Comparison of ENCODE assay signal across 8 mouse cellular contexts in genomic region chr12:31634343-31635239, GRCm38 (mm10). TPM values are rescaled to one million over a fixed set of nuclear protein-coding genes. Genes with fewer than 3 reads are reported as not detected.
DNase-seq lines count a peak whose midpoint lies in the region; ATAC-seq and TF ChIP-seq lines count a peak whose summit lies in the region.

Bcap29 (minus strand) TSS chr12:31634658.

- 2% methylated on average over 68 of the region's 73 CpGs for WGBS in hindbrain, embryonic 13.5 days

- no peaks in the 10 kb centered on the region; the same call in 1 of the 2 replicates for H3K4me1 ChIP-seq in hindbrain, embryonic 13.5 days (replicated peaks)

- TF ChIP-seq CTCF in left cerebral cortex, adult 2 months (IDR thresholded peaks at IDR 0.05) = no peak

- H3K27ac ChIP-seq in hindbrain, embryonic 13.5 days = peak within 1 kb of the TSS; percentile 68
- H3K27ac ChIP-seq in left cerebral cortex, adult 2 months = peak within 1 kb of the TSS; percentile 89

- H3K4me3 ChIP-seq in hindbrain, embryonic 13.5 days = peak within 1 kb of the TSS; percentile 58
- peak within 1 kb of the TSS; percentile 64 for H3K4me3 ChIP-seq in left cerebral cortex, adult 2 months

- intact Hi-C loops in left cerebral cortex, adult 2 months (cut with DNase I) = loop anchor here (2.0 to 5.0 kb wide), 2 partner anchors 20 to 293 kb away; partner anchors contain the start of genes Cog5 and Dus4l

- peak within 1 kb of the TSS; percentile 71 for H3K4me2 ChIP-seq in hindbrain, embryonic 13.5 days

- no peaks in the 10 kb centered on the region for H3K9me3 ChIP-seq in hindbrain, embryonic 13.5 days

- ATAC-seq in hindbrain, embryonic 13.5 days (ENCODE audit: low FRiP score) = peak; percentile 91
- ATAC-seq in megakaryocyte, adult 5-6 weeks (ENCODE audit: poor library complexity, severe bottlenecking) = peak; percentile 95

- H3K36me3 ChIP-seq in hindbrain, embryonic 13.5 days = no peaks in the 10 kb centered on the region

- H3K27me3 ChIP-seq in hindbrain, embryonic 13.5 days = no peaks in the 10 kb centered on the region

- H3K9ac ChIP-seq in hindbrain, embryonic 13.5 days = peak within 1 kb of the TSS; percentile 84

- peak; percentile 65 for DNase-seq in R1 (ENCODE audit: low read depth, low spot score)
- DNase-seq in cerebellum, postnatal 14 days = peak; percentile 86 to 88
- DNase-seq in frontal cortex, postnatal 14 days (ENCODE audit: low spot score in 2 of 2) = peak; percentile 18 to 54
- peak; percentile 70 to 74 for DNase-seq in left cerebral cortex, adult 2 months (ENCODE audit: extremely low spot score in 1 of 2, low spot score in 2 of 2)
- DNase-seq in right cerebral cortex, adult 2 months (ENCODE audit: low spot score in 2 of 2) = peak; percentile 26 to 45
- peak; percentile 60 to 78 for DNase-seq in urinary bladder, postnatal 36 days (ENCODE audit: low spot score in 2 of 2)

RNA-seq across cellular contexts. Expression of gene Bcap29, which starts in this region (rescaled TPM):
- 30.4 and 31.4 TPM in 2 replicates for polyA plus RNA-seq in hindbrain, embryonic 13.5 days (2015; fragmentation: Nextera tagmentation; extraction: Ambion mirVana)
- 10 to 100 TPM; 36.3 to 36.9 TPM for total RNA-seq in left cerebral cortex, adult 2 months (2021)
- total RNA-seq in megakaryocyte, adult 5-6 weeks (2015) = 35.7 and 38.8 TPM in 2 replicates
- total RNA-seq in megakaryocyte, adult 5-6 weeks (2017) = 9.9 and 17.3 TPM in 2 replicates

Comparison
In these comparisons a context has a peak if more than half of its experiments do, and no peak if none do; other contexts are left out.
1. Peak in every context shown above with its lines: DNase-seq, ATAC-seq, H3K4me3 ChIP-seq and H3K27ac ChIP-seq.
2. DNase-seq: peak in every context shown above with its lines; median percentile 87 in cerebellum, postnatal 14 days; 72 in left cerebral cortex, adult 2 months; 69 in urinary bladder, postnatal 36 days; 65 in R1; 36 in frontal cortex, postnatal 14 days; 36 in right cerebral cortex, adult 2 months.